Mouse (Mus musculus): ENCODE measurements at regions not wholly inside any gene's neighbourhood (a gene's known extent, or its start where the extent isn't known, plus 50 kb on each side); places are given as distances from the start of the nearest gene placed in this dataset.
A peak's percentile ranks its signal among the peaks of the same experiment; 100 is the strongest.

GRCm38 (mm10) chr10:109383758-109384157 lies 373.0 kb upstream of the Syt1 start:
- Histone ChIP-seq H3K4me3 (ENCODE audit: insufficient read depth, low read length) (no peak overlapping the region), H3K4me1 (ENCODE audit: control insufficient read depth, insufficient read depth, low read length) (peaks cover 5% of the 10 kb centered on the region; the same call in 1 of the 2 replicates), H3K27ac (ENCODE audit: insufficient read depth, low read length) (no peak overlapping the region)
- TF ChIP-seq CTCF (IDR thresholded peaks at IDR 0.05; ENCODE audit: borderline replicate concordance, insufficient read depth, low read length) = no peak
- no peak for TF ChIP-seq POLR2A (IDR thresholded peaks at IDR 0.05; ENCODE audit: low read depth, low read length)

- TF ChIP-seq POLR2A (IDR thresholded peaks at IDR 0.05; ENCODE audit: low read depth, low read length) = no peak
- TF ChIP-seq CTCF (IDR thresholded peaks at IDR 0.05; ENCODE audit: borderline replicate concordance, insufficient read depth, low read length) = no peak
Measured at GRCm38 (mm10) chr10:109378846-109379245, 368.1 kb upstream of the Syt1 start.

GRCm38 (mm10) chr10:109360161-109360560 lies 349.4 kb upstream of the Syt1 start:
- no peaks in the 10 kb centered on the region for H3K4me1 ChIP-seq (ENCODE audit: control insufficient read depth, insufficient read depth, low read length)
- H3K4me3 ChIP-seq (ENCODE audit: insufficient read depth, low read length) = no peak overlapping the region
- TF ChIP-seq POLR2A (IDR thresholded peaks at IDR 0.05; ENCODE audit: low read depth, low read length) = no peak
- TF ChIP-seq CTCF (IDR thresholded peaks at IDR 0.05; ENCODE audit: borderline replicate concordance, insufficient read depth, low read length) = no peak
- no peak overlapping the region for H3K27ac ChIP-seq (ENCODE audit: insufficient read depth, low read length)

More at GRCm38 (mm10) chr10:109378846-109379245, 368.1 kb upstream of the Syt1 start:
- Histone ChIP-seq H3K4me3 (ENCODE audit: insufficient read depth, low read length) (no peak overlapping the region), H3K27ac (ENCODE audit: insufficient read depth, low read length) (no peak overlapping the region), H3K4me1 (ENCODE audit: control insufficient read depth, insufficient read depth, low read length) (peaks cover 5% of the 10 kb centered on the region; the same call in 1 of the 2 replicates)

DNA sequence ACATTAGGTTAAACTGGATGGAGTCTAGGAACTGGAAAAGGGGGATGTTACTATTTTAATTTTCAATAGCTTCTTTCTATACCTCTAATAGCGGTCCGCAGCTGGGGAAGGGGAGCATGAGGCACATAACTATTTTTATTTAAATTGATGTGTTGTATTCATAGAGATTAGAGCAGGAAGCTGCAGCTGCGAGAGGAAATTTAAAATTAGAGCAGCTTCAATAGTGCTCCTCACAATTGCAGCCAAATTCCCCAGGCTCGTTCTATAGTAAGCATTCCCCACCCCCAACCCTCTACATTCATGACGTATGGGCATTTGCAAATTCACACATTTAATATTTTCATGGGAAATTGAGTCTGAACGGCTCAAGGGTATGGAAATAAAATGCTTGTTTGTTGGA lies 348.0 kb upstream of the Syt1 start:
- TF ChIP-seq CTCF (IDR thresholded peaks at IDR 0.05; ENCODE audit: borderline replicate concordance, insufficient read depth, low read length) = no peak
- TF ChIP-seq POLR2A (IDR thresholded peaks at IDR 0.05; ENCODE audit: low read depth, low read length) = no peak

GRCm38 (mm10) chr10:109332846-109333386 lies 322.1 kb upstream of the Syt1 start:
- no peaks in the 10 kb centered on the region for H3K4me1 ChIP-seq (ENCODE audit: control insufficient read depth, insufficient read depth, low read length)
- H3K27ac ChIP-seq (ENCODE audit: insufficient read depth, low read length) = no peak overlapping the region
- H3K4me3 ChIP-seq (ENCODE audit: insufficient read depth, low read length) = no peak overlapping the region
- TF ChIP-seq POLR2A (IDR thresholded peaks at IDR 0.05; ENCODE audit: low read depth, low read length) = no peak
- TF ChIP-seq CTCF (IDR thresholded peaks at IDR 0.05; ENCODE audit: borderline replicate concordance, insufficient read depth, low read length) = no peak

More for the DNA sequence above, 348.0 kb upstream of the Syt1 start:
- Histone ChIP-seq H3K4me3 (ENCODE audit: insufficient read depth, low read length) (no peak overlapping the region), H3K4me1 (ENCODE audit: control insufficient read depth, insufficient read depth, low read length) (no peaks in the 10 kb centered on the region), H3K27ac (ENCODE audit: insufficient read depth, low read length) (no peak overlapping the region)

GRCm38 (mm10) chr10:109309286-109309685 lies 298.5 kb upstream of the Syt1 start:
- Histone ChIP-seq H3K27ac (ENCODE audit: insufficient read depth, low read length) (no peak overlapping the region), H3K4me3 (ENCODE audit: insufficient read depth, low read length) (no peak overlapping the region), H3K4me1 (ENCODE audit: control insufficient read depth, insufficient read depth, low read length) (no peaks in the 10 kb centered on the region)
- no peak for TF ChIP-seq CTCF (IDR thresholded peaks at IDR 0.05; ENCODE audit: borderline replicate concordance, insufficient read depth, low read length)
- TF ChIP-seq POLR2A (IDR thresholded peaks at IDR 0.05; ENCODE audit: low read depth, low read length) = no peak

GRCm38 (mm10) chr10:109300199-109300598 lies 289.4 kb upstream of the Syt1 start:
- TF ChIP-seq CTCF (IDR thresholded peaks at IDR 0.05; ENCODE audit: borderline replicate concordance, insufficient read depth, low read length) = no peak
- no peak for TF ChIP-seq POLR2A (IDR thresholded peaks at IDR 0.05; ENCODE audit: low read depth, low read length)
- Histone ChIP-seq H3K4me3 (ENCODE audit: insufficient read depth, low read length) (no peak overlapping the region), H3K27ac (ENCODE audit: insufficient read depth, low read length) (no peak overlapping the region), H3K4me1 (ENCODE audit: control insufficient read depth, insufficient read depth, low read length) (no peaks in the 10 kb centered on the region)

GRCm38 (mm10) chr10:109299785-109300184 lies 289.0 kb upstream of the Syt1 start:
- TF ChIP-seq POLR2A (IDR thresholded peaks at IDR 0.05; ENCODE audit: low read depth, low read length) (no peak), CTCF (IDR thresholded peaks at IDR 0.05; ENCODE audit: borderline replicate concordance, insufficient read depth, low read length) (no peak)
- no peak overlapping the region for H3K4me3 ChIP-seq (ENCODE audit: insufficient read depth, low read length)
- H3K4me1 ChIP-seq (ENCODE audit: control insufficient read depth, insufficient read depth, low read length) = no peaks in the 10 kb centered on the region
- H3K27ac ChIP-seq (ENCODE audit: insufficient read depth, low read length) = no peak overlapping the region

DNA sequence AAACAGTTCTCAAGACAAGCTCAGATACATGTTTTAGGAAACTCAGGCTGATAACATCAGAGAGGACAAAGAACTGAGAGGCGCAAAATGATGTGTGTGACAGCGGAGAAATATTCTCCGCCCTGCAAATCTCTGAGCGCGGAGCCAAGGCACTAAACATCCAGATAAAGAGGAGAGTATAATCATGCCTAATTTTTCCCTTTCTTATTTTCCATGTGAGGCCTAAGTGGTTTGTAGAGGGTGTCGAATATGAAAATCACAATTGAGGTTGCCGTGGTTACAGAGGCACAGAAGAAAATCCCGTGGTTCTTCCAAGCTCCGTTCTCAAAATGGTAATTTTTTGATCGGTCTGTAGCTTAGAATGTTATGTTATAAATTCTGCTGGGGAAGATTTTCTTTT lies 272.6 kb upstream of the Syt1 start:
- TF ChIP-seq CTCF (IDR thresholded peaks at IDR 0.05; ENCODE audit: borderline replicate concordance, insufficient read depth, low read length) (no peak), POLR2A (IDR thresholded peaks at IDR 0.05; ENCODE audit: low read depth, low read length) (no peak)
- H3K4me1 ChIP-seq (ENCODE audit: control insufficient read depth, insufficient read depth, low read length) = no peaks in the 10 kb centered on the region

DNA sequence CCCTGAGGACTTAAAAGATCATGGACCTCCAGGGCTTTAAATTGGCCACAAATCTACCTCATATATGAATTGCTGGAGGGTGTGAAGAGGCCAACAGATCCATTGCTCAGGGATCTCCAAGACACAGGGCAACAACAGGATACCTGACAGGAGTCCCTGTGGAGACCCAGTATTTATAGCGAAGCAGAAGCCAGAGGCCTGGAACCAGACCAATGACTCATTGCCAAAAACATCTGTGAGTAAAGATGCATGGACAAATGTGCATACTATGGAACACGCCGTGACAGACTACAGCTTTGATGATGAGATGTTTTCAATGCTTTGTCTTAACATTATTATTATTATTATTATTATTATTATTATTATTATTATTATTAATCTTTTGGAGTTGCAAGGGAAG lies 239.0 kb upstream of the Syt1 start:
- Histone ChIP-seq H3K4me1 (ENCODE audit: control insufficient read depth, insufficient read depth, low read length) (no peaks in the 10 kb centered on the region), H3K27ac (ENCODE audit: insufficient read depth, low read length) (peak overlapping the region; percentile 43; the same call in 1 of the 2 replicates), H3K4me3 (ENCODE audit: insufficient read depth, low read length) (no peak overlapping the region)
- TF ChIP-seq POLR2A (IDR thresholded peaks at IDR 0.05; ENCODE audit: low read depth, low read length) (no peak), CTCF (IDR thresholded peaks at IDR 0.05; ENCODE audit: borderline replicate concordance, insufficient read depth, low read length) (no peak)

More for the DNA sequence above, 272.6 kb upstream of the Syt1 start:
- Histone ChIP-seq H3K4me3 (ENCODE audit: insufficient read depth, low read length) (no peak overlapping the region), H3K27ac (ENCODE audit: insufficient read depth, low read length) (no peak overlapping the region)

Measured in embryonic fibroblast, embryonic 13.5 days (primary cell).